Mouse (Mus musculus) megakaryocyte, embryonic 14.5 days (primary cell): Measurements from ENCODE around the gene Etv6. TPM values are rescaled to one million over a fixed set of nuclear protein-coding genes. Genes with fewer than 3 reads are reported as not detected.

Source experiments
- H3K27me3 ChIP-seq: replicated peaks from 2 replicates; pipeline ENCODE3; 2012; ENCODE audit warnings: inconsistent platforms
- H3K36me3 ChIP-seq: replicated peaks from 2 replicates; pipeline ENCODE3; 2012; ENCODE audit warnings: low read length, inconsistent platforms, mixed read lengths
- H3K4me1 ChIP-seq: 2 replicates; pipeline ENCODE4 v1.6.1; 2012; ENCODE audit warnings: inconsistent platforms
- H3K4me3 ChIP-seq: replicated peaks from 2 replicates; pipeline ENCODE3; 2012; ENCODE audit warnings: moderate library complexity, mild to moderate bottlenecking, inconsistent platforms
- H3K9me3 ChIP-seq: 2 replicates; pipeline ENCODE4 v1.6.1; 2012; ENCODE audit warnings: inconsistent platforms
- FLI1 ChIP-seq: IDR thresholded peaks from 2 replicates; pipeline ENCODE4 v1.6.1; 2012; ENCODE audit warnings: low read length, inconsistent platforms, mixed read lengths
- GATA1 ChIP-seq: IDR thresholded peaks from 3 replicates; pipeline ENCODE4 v1.6.1; 2012; ENCODE audit warnings: mixed read lengths, low read length, inconsistent platforms, borderline replicate concordance
- polyA plus RNA-seq: library from polyadenylated mRNA; stranded (reverse); fragments of >175 nt; gene quantifications from 2 replicates; pipeline ENCODE4 v1.2.3, GENCODE M21; 2012; ENCODE audit warnings: low replicate concordance; ENCODE audit not compliant: insufficient read depth

Etv6 gene
- polyA plus RNA-seq, 1 experiment = 152 TPM

DNA sequence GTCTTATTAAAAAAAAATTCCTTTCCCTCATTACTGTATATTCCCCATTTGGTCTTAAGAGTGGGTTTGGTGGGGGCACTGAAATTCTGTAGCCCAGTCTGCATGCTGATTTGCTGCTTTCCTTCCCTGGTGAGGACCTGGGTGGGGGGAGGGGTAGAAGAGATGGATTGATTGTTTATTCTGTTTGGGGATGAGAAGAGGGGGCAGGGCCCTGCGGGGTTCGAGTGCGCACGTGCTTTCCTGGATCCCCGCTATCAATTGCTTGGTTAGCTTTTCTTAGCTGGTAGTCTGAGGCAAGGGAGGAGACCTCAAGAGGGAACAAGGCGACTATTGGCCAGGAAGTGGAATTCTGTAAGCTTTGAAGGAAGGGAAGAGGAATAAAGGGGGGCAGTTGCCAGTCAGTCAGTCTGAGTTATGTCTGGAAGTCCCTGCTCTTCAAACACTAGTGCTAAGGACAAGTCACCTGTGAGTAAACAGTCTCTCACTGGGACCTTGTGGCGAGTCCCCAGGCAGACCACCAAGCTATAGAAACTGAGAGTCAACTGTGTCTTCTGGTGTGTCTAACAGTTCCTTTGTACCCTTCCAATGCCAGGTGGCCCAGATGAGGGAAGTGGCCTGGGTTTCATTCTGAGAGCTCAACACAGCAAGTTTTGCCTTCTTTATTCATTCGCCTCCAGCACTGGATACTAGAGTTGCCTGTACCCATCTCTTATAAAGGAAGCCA, 120.6 kb downstream of the Etv6 start:
- H3K27me3 ChIP-seq = no peaks in the 10 kb centered on the region
- TF ChIP-seq GATA1 (no peak), FLI1 (no peak)
- H3K4me1 ChIP-seq = peaks cover 97% of the 10 kb centered on the region
- H3K9me3 ChIP-seq = no peaks in the 10 kb centered on the region
- no peak overlapping the region for H3K4me3 ChIP-seq
- peaks cover 89% of the 10 kb centered on the region for H3K36me3 ChIP-seq

DNA sequence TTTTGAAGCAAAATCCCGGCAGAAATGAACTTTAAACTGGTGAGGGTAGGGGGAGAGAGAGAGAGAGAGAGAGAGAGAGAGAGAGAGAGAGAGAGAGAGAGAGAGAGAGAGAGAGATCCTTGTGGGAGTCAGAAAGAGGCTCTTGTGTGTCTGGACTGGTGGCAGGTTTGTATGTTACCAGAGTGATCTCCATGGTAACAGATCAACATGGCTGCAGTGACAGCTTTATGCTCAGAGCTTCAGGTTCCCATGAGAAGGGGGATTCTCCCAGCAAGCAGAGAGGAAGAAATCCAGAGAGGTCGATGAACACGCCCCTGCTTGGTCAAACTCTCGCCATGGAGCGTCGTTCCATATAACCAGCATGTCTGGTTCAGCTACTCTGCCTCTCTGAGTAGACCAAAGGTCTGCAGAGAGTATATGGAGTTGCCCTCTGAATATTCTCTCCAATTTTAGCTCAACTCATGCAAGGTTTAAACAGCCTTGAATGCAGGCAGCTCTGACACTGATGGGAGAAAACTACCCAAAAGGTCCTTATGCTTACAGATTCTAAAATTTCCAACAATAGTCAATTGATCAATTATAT, 122.1 kb downstream of the Etv6 start:
- H3K4me3 ChIP-seq = no peak overlapping the region

DNA sequence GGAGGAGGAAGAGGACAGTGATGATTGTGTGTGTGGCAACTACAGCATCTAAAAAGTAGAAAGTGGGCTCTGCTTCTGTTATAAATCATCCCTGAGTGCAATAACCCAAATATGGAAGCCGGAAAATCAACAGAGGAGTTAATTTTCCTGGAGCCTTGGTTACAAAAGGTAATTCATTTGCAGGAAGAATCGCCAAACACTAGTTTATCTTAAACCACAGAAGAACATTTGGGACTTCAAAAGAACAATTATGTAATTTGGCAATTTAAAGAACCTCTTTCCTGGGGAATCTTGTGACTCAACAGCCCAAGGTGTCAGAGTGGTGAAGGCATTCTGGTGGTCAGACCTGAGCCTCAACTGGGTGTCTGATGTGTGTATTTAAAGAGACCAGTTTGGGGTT, 122.7 kb downstream of the Etv6 start:
- Histone ChIP-seq H3K4me1 (peaks cover 97% of the 10 kb centered on the region), H3K9me3 (no peaks in the 10 kb centered on the region), H3K4me3 (no peak overlapping the region), H3K27me3 (no peaks in the 10 kb centered on the region), H3K36me3 (peaks cover 93% of the 10 kb centered on the region)
- TF ChIP-seq FLI1 (no peak), GATA1 (no peak)

More for the DNA sequence above, 122.1 kb downstream of the Etv6 start:
- Histone ChIP-seq H3K36me3 (peaks cover 93% of the 10 kb centered on the region), H3K4me1 (peaks cover 97% of the 10 kb centered on the region), H3K9me3 (no peaks in the 10 kb centered on the region), H3K27me3 (no peaks in the 10 kb centered on the region)
- TF ChIP-seq FLI1 (no peak), GATA1 (no peak)

DNA sequence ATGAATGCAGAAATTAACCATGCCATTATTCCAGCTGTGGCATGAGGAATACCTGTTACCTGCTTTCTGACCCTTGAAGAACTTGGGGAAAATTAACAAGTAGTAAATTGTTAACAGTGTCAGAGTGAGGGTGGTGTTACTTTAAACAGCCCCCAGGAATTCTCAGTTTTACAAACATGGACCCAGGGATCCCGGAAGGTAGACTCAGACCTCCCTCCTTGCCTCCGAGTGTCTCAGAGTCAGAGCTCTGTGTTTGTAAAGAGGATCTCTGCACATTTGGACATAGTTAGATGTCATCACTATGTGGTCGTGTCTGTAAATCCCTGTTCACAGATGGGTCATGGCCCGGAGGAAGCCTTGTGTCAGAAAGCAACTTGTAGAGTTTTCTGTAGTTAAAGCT, 124.2 kb downstream of the Etv6 start:
- H3K4me1 ChIP-seq = peaks cover 99% of the 10 kb centered on the region
- no peaks in the 10 kb centered on the region for H3K27me3 ChIP-seq
- peaks cover 92% of the 10 kb centered on the region for H3K36me3 ChIP-seq
- no peak overlapping the region for H3K4me3 ChIP-seq
- H3K9me3 ChIP-seq = no peaks in the 10 kb centered on the region
- no peak for TF ChIP-seq GATA1
- no peak for TF ChIP-seq FLI1

DNA sequence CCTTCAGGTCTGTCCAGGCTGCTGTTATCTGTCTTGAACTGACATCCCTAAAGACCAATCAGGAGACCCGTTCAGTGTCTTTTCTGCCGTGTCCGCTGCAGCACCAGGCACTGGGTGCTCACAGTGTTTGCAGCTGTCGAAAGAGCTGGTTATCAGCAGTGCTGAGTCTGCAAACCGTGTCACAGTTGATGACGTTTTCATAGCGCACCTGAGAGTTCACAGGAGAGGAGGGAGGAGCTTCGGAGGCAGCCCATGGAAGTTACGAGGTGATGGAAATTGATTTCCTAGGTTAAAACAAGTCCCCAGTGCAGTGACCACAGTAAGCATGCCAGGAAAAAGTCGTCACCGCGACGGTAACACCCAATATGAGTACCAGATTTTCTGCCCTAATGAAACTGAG, 125.5 kb downstream of the Etv6 start:
- H3K9me3 ChIP-seq = no peaks in the 10 kb centered on the region
- no peak for TF ChIP-seq FLI1
- no peak for TF ChIP-seq GATA1
- H3K4me1 ChIP-seq = peaks cover 97% of the 10 kb centered on the region
- no peaks in the 10 kb centered on the region for H3K27me3 ChIP-seq
- H3K36me3 ChIP-seq = peaks cover 91% of the 10 kb centered on the region
- H3K4me3 ChIP-seq = no peak overlapping the region

DNA sequence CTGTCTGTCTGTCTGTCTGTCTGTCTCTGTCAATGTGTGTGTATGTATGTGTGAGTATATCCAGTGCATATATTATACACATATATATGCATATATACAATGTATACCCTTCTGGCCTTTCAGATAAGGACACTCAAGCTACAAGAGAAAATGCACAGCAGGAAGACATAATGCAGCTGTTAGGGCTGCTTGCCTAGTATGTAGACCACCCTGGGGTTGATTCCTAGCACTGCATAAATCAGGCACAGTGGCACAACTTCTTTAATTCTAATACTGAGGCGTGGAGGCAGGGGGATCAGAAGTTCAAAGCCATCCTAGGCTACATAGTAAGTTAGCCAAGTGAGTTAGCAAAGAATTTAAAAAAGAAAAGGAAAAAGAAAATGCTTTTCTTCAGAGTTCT, 127.8 kb downstream of the Etv6 start:
- H3K36me3 ChIP-seq = peaks cover 81% of the 10 kb centered on the region
- no peaks in the 10 kb centered on the region for H3K27me3 ChIP-seq
- H3K9me3 ChIP-seq = no peaks in the 10 kb centered on the region
- H3K4me3 ChIP-seq = no peak overlapping the region
- H3K4me1 ChIP-seq = peaks cover 87% of the 10 kb centered on the region
- TF ChIP-seq GATA1 = no peak
- TF ChIP-seq FLI1 = no peak

DNA sequence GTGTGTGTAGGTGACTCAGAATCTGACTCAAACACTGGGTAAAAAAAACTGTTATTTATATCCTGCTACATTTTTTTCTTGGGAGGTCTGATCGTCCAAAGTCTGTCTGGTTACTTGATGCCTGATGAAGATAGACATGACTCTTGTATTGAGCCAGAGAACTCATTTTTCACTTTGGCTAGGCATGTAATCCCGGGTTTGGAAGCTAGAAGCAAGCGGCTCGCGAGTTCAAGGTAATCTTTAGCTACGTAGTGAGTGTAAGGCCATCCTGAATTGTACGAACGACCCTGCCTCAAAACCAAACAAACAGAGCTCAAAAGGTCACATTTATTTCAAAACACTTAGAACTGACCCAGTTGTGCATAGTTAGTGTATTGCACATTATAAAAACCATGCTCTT, 128.9 kb downstream of the Etv6 start:
- Histone ChIP-seq H3K4me1 (peaks cover 88% of the 10 kb centered on the region), H3K4me3 (no peak overlapping the region), H3K9me3 (no peaks in the 10 kb centered on the region), H3K36me3 (peaks cover 86% of the 10 kb centered on the region), H3K27me3 (no peaks in the 10 kb centered on the region)
- TF ChIP-seq GATA1 (no peak), FLI1 (no peak)

DNA sequence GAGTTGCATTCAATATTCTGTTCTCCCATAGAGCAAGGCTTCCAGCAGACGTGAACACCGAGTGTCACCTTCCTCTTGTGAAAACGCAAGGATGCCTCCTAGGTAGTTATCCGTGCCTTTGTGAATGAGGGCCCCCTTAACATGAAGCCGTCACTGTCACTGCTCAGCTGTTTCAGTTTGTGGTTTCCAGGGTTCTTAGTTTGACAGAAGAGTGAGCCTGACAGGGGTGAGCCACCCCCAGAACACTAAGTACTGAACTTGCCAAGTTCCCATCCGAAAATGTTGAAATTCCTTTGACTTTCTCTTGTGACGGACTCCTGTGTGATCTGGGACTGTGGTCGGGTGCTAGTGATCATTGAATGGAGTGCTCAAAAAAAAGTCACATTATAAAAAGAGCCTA, 129.5 kb downstream of the Etv6 start:
- Histone ChIP-seq H3K36me3 (peaks cover 86% of the 10 kb centered on the region), H3K4me1 (peaks cover 88% of the 10 kb centered on the region)

DNA sequence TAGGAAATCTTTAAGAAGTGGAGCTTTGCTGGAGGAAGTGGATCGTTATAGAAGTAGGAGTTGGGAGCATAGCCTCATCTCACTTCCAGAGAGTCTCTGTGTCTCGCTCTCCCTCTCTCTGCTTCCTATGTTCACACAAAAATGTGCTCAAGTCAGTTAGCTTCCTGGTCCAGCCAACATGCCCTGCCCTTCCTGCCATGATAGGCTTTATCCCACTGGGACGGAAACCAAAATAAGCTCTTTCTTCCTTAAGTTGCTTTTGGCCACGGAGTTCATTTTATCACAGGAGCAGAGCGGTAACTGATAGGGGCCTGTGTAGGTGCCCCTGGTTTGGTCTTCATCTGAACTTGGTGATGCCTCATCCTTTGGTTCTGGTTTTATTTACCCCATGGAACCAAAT, 132.5 kb downstream of the Etv6 start:
- peaks cover 81% of the 10 kb centered on the region for H3K36me3 ChIP-seq

More for the DNA sequence above, 129.5 kb downstream of the Etv6 start:
- H3K9me3 ChIP-seq = no peaks in the 10 kb centered on the region
- H3K27me3 ChIP-seq = no peaks in the 10 kb centered on the region
- no peak overlapping the region for H3K4me3 ChIP-seq
- TF ChIP-seq FLI1 (no peak), GATA1 (no peak)

DNA sequence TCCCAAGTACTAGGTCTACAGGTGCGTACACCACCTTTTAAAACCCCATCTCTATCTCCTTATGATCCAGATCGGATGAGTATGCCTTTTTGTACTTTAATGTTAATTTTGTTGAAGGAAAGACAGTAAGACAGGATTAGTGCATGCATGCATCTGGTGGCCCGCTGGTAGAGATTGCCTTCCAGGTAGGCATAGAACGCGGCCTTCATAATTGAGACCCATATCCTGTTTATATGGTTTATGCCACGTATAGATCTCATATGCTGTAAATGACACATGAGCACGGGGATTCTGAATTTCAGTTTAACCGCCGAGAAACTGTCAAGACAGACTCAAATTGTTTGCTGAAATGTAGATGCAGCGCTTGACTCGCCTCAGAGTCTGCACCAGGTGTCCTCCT, 133.3 kb downstream of the Etv6 start:
- Histone ChIP-seq H3K27me3 (no peaks in the 10 kb centered on the region), H3K36me3 (peaks cover 82% of the 10 kb centered on the region)

More for the DNA sequence above, 132.5 kb downstream of the Etv6 start:
- H3K4me1 ChIP-seq = peaks cover 86% of the 10 kb centered on the region
- H3K9me3 ChIP-seq = no peaks in the 10 kb centered on the region
- H3K27me3 ChIP-seq = no peaks in the 10 kb centered on the region
- H3K4me3 ChIP-seq = no peak overlapping the region
- TF ChIP-seq FLI1 = no peak
- no peak for TF ChIP-seq GATA1

DNA sequence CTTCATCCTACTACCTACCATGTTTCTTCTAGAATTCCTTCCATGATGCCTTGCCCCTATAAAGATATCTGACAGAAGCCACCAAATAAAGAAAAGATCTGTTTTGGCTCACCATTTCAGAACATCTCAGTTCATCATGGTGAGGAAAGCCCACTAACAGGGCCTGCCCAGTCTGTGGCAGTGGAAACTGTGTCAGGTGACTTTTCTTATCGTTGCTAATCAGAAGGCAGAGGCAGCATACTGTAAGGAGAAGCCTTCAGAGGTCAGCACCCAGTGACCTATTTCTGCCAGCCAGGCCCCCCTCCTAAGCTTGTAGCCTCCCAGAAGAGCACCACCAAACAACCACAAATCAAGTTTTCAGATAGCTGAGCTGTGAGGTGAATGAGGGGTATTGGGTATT, 135.7 kb downstream of the Etv6 start:
- H3K27me3 ChIP-seq = no peaks in the 10 kb centered on the region
- TF ChIP-seq FLI1 = no peak
- no peak for TF ChIP-seq GATA1
- peaks cover 77% of the 10 kb centered on the region for H3K36me3 ChIP-seq
- no peak overlapping the region for H3K4me3 ChIP-seq
- H3K4me1 ChIP-seq = peaks cover 89% of the 10 kb centered on the region
- no peaks in the 10 kb centered on the region for H3K9me3 ChIP-seq

More for the DNA sequence above, 133.3 kb downstream of the Etv6 start:
- no peaks in the 10 kb centered on the region for H3K9me3 ChIP-seq
- TF ChIP-seq GATA1 (no peak), FLI1 (no peak)
- H3K4me1 ChIP-seq = peaks cover 86% of the 10 kb centered on the region
- no peak overlapping the region for H3K4me3 ChIP-seq
